In genomic region chrX:37190755-37191104, GRCm38 (mm10) we compare ENCODE assay signal across 9 mouse cellular contexts. TPM values are rescaled to one million over a fixed set of nuclear protein-coding genes. Genes with fewer than 3 reads are reported as not detected.
DNase-seq lines count a peak whose midpoint lies in the region; ATAC-seq and TF ChIP-seq lines count a peak whose summit lies in the region.
"Had no signal": no experiment of that assay in that cellular context is flagged by ENCODE, and none has a peak within 500 bp of the region (broad histone marks: within the 10 kb centered on the region; RNA-seq: fewer than 3 reads in every experiment).

No protein-coding gene starts in this region.

- ATAC-seq in frontal cortex, adult (ENCODE audit: low TSS enrichment), result peak; percentile 10; the same call in 1 of the 2 replicates
- ATAC-seq in erythroid progenitor cell, adult 5-6 weeks (replicated peaks; ENCODE audit: low FRiP score, poor library complexity, severe bottlenecking), result 0 out of 2 replicates have a peak, but pooled peaks have one; percentile 10
- no peak for ATAC-seq in limb, embryonic 15.5 days (ENCODE audit: insufficient number of reproducible peaks, low FRiP score, low TSS enrichment, low read depth)

- intact Hi-C loops in gastrocnemius, postnatal 36 days (cut with DNase I), result no loop called here

- H3K79me2 ChIP-seq in C2C12 (ENCODE audit: control insufficient read depth, insufficient read depth), result no peaks in the 10 kb centered on the region

- H3K9me3 ChIP-seq in limb, embryonic 15.5 days, result no peaks in the 10 kb centered on the region

- peak overlapping the region; percentile 49 for H3K4me2 ChIP-seq in limb, embryonic 15.5 days

- no peaks in the 10 kb centered on the region for H3K79me3 ChIP-seq in C2C12 (ENCODE audit: low read depth)

- H3K36me3 ChIP-seq in C2C12 (ENCODE audit: control insufficient read depth, insufficient read depth), result no peaks in the 10 kb centered on the region
- no peaks in the 10 kb centered on the region for H3K36me3 ChIP-seq in limb, embryonic 15.5 days

- WGBS in limb, embryonic 15.5 days, result 21% methylated on average over 20 of the region's 20 CpGs

- peak overlapping the region; percentile 37 for H3K4me3 ChIP-seq in C2C12 (ENCODE audit: insufficient read depth, poor library complexity, severe bottlenecking)
- peak overlapping the region; percentile 53 for H3K4me3 ChIP-seq in limb, embryonic 15.5 days

- H3ac ChIP-seq in C2C12 (ENCODE audit: control insufficient read depth, insufficient read length, low read depth), result peak overlapping the region; percentile 16

- H3K27ac ChIP-seq in limb, embryonic 15.5 days, result no peak overlapping the region

- H3K4me1 ChIP-seq in limb, embryonic 15.5 days, result no peaks in the 10 kb centered on the region

- peak overlapping the region; percentile 26; the same call in 1 of the 2 replicates for H3K9ac ChIP-seq in limb, embryonic 15.5 days

- no peak for TF ChIP-seq CTCF in C2C12 (IDR thresholded peaks at IDR 0.05; ENCODE audit: control insufficient read depth, insufficient read depth, insufficient read length)

- no peak for DNase-seq in frontal cortex, postnatal 25 days (ENCODE audit: low spot score in 2 of 2)
- no peak for DNase-seq in B cell, adult 2 months
- no peak for DNase-seq in gastrocnemius, postnatal 36 days
- DNase-seq in spleen, postnatal 4 days (ENCODE audit: low spot score in 2 of 2), result no peak

- no peaks in the 10 kb centered on the region for H3K27me3 ChIP-seq in C2C12 (ENCODE audit: control insufficient read depth, insufficient read depth, insufficient read length)
- H3K27me3 ChIP-seq in limb, embryonic 15.5 days, result no peaks in the 10 kb centered on the region

TF ChIP-seq in C2C12, 6 proteins besides CTCF, POLR2A, EP300 and RAD21:
- TF ChIP-seq MYOD1 (IDR thresholded peaks at IDR 0.05; ENCODE audit: control insufficient read depth, insufficient read length, low read depth) (no peak), MAX (IDR thresholded peaks at IDR 0.05) (no peak), CEBPB (IDR thresholded peaks at IDR 0.05; ENCODE audit: low read depth) (no peak), USF1 (IDR thresholded peaks at IDR 0.05; ENCODE audit: low read depth) (no peak), FOSL1 (IDR thresholded peaks at IDR 0.05; ENCODE audit: insufficient read depth, low read length, poor library complexity, severe bottlenecking) (no peak), MYOG (IDR thresholded peaks at IDR 0.05; ENCODE audit: control insufficient read depth, extremely low read depth, insufficient read length) (no peak)

RNA-seq across cellular contexts. Expression of gene Ndufa1, which starts 0.2 kb away (rescaled TPM):
- 254 TPM for polyA plus RNA-seq in C2C12 (2012; fragmentation: generic; extraction: Trizol)
- total RNA-seq in erythroid progenitor cell, adult 5-6 weeks (2015; ENCODE audit: low replicate concordance), result 26.3 and 59.5 TPM in 2 replicates
- total RNA-seq in erythroid progenitor cell, adult 5-6 weeks (2017; ENCODE audit: low replicate concordance), result 51.6 and 63.5 TPM in 2 replicates
- 385 and 433 TPM in 2 replicates for polyA plus RNA-seq in limb, embryonic 15.5 days (2015; fragmentation: Nextera tagmentation; extraction: Ambion mirVana)
- 100 to 1,000 TPM; 353 to 410 TPM for total RNA-seq in gastrocnemius, postnatal 36 days (2021)

RNA-seq across cellular contexts. Expression of gene Rnf113a1, which starts 0.3 kb away (rescaled TPM):
- 4.5 TPM for polyA plus RNA-seq in C2C12 (2012; fragmentation: generic; extraction: Trizol)
- 1.4 and 2.1 TPM in 2 replicates for total RNA-seq in erythroid progenitor cell, adult 5-6 weeks (2015; ENCODE audit: low replicate concordance)
- total RNA-seq in erythroid progenitor cell, adult 5-6 weeks (2017; ENCODE audit: low replicate concordance), result not detected in 2 replicates
- 12.5 and 12.6 TPM in 2 replicates for polyA plus RNA-seq in limb, embryonic 15.5 days (2015; fragmentation: Nextera tagmentation; extraction: Ambion mirVana)
- total RNA-seq in gastrocnemius, postnatal 36 days (2021), result 1 to 10 TPM; 1.9 to 3.4 TPM

RNA-seq across cellular contexts. Expression of gene Gm9, which starts 20.1 kb away (rescaled TPM):
- polyA plus RNA-seq in C2C12 (2012; fragmentation: generic; extraction: Trizol), result not detected
- total RNA-seq in erythroid progenitor cell, adult 5-6 weeks (2015; ENCODE audit: low replicate concordance), result not detected in 2 replicates
- not detected in 2 replicates for total RNA-seq in erythroid progenitor cell, adult 5-6 weeks (2017; ENCODE audit: low replicate concordance)
- not detected in 2 replicates for polyA plus RNA-seq in limb, embryonic 15.5 days (2015; fragmentation: Nextera tagmentation; extraction: Ambion mirVana)
- not detected for total RNA-seq in gastrocnemius, postnatal 36 days (2021)
- total RNA-seq: heart, postnatal 10 days had no signal

RNA-seq across cellular contexts. Expression of gene Akap14, which starts 22.1 kb away (rescaled TPM):
- 0.04 TPM for polyA plus RNA-seq in C2C12 (2012; fragmentation: generic; extraction: Trizol)
- total RNA-seq in erythroid progenitor cell, adult 5-6 weeks (2015; ENCODE audit: low replicate concordance), result not detected in 2 replicates
- total RNA-seq in erythroid progenitor cell, adult 5-6 weeks (2017; ENCODE audit: low replicate concordance), result not detected in 2 replicates
- polyA plus RNA-seq in limb, embryonic 15.5 days (2015; fragmentation: Nextera tagmentation; extraction: Ambion mirVana), result not detected in 2 replicates
- total RNA-seq in gastrocnemius, postnatal 36 days (2021), result not detected
- total RNA-seq: heart, postnatal 10 days had no signal

RNA-seq across cellular contexts. Expression of gene Rhox1, which starts 31.3 kb away (rescaled TPM):
- not detected for polyA plus RNA-seq in C2C12 (2012; fragmentation: generic; extraction: Trizol)
- total RNA-seq in erythroid progenitor cell, adult 5-6 weeks (2015; ENCODE audit: low replicate concordance), result not detected in 2 replicates
- not detected in 2 replicates for total RNA-seq in erythroid progenitor cell, adult 5-6 weeks (2017; ENCODE audit: low replicate concordance)
- polyA plus RNA-seq in limb, embryonic 15.5 days (2015; fragmentation: Nextera tagmentation; extraction: Ambion mirVana), result not detected in 2 replicates
- not detected for total RNA-seq in gastrocnemius, postnatal 36 days (2021)
- total RNA-seq: heart, postnatal 10 days had no signal

Comparison
In these comparisons a context has a peak if more than half of its experiments do, and no peak if none do; other contexts are left out.
1. RNA of gene Ndufa1, which starts 0.2 kb away (total RNA-seq): 353 to 410 TPM in gastrocnemius, postnatal 36 days; 26.3 to 63.5 TPM in erythroid progenitor cell, adult 5-6 weeks; every median in the first group is over 4 times any median in the second.